Mouse (Mus musculus): ENCODE data around the gene Camk1g. TPM values are rescaled to one million over a fixed set of nuclear protein-coding genes. Genes with fewer than 3 reads are reported as not detected.

Gene Camk1g
- 1 to 10 TPM; 1.8 to 3.6 TPM for total RNA-seq (2021)
- long read RNA-seq, experiment 1 = 0 reads
- long read RNA-seq, experiment 2, partial matches to known transcripts = 0 of 2 reads
- long read RNA-seq, experiment 2, other reads (novel, unspliced or antisense) = 1 of 2 reads

DNA sequence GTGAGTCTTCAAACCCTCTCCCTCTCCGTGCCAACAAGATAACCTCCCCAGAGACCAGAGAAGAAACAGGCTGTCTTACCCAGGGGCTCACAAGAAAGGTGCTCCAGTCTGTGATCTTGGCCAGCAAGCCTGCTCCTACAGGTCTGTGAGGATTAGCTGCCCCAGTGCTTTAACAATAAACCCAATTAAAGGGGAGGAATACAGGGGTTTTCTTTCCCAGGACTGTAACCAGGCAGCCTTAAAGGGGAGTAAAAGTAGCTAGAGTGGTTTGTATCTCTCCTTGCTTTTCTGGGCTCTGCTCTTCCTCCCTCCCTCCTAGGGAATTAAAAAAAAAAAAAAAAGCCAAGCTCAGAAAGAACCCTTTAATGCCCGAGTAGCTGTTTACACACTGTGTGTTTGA lies at the start of gene Camk1g:
Gene Camk1g (minus strand): TSS at position 203 of the 400 bp plus-strand sequence.
- no peak for DNase-seq (ENCODE audit: low spot score in 2 of 2)

DNA sequence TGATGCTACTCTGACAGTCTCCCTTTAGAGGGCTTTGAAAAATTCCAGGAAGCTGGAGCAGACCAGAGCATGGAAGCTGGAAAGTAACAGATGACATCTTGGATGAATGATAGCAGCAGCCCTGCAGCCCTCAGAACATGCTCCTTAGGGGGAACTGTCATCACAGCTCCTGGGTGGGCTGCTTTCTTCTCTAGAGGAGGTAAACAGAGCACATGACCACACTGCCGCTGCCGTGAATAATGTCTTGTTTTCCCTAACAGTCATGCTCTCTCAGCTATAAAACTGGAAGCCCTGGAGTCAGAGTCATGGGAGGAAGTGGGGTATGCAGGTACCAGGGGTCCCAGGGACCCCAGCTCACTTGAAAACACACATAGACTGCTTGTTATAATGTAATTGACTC lies 49.1 kb upstream of the Camk1g start:
- no peak for DNase-seq (ENCODE audit: low spot score in 2 of 2)

DNA sequence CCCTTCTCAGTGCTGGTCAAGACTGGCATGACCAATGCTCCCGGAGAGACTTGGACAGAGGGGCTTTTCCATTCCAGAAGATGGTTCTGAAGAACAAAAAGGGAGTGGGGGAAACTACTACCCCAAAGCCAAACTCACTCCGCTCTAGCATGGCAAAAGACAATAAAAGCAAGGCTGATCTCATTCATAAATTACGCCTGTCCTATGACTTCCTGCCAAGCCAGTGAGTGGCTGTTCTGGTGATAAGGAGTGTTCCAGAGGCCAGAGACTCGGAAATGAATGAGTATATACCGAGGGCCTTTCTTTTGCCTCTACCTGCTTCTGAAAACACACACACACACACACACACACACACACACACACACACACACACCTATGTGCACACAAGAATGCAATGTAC lies 48.6 kb upstream of the Camk1g start:
- DNase-seq (ENCODE audit: low spot score in 2 of 2) = no peak

DNA sequence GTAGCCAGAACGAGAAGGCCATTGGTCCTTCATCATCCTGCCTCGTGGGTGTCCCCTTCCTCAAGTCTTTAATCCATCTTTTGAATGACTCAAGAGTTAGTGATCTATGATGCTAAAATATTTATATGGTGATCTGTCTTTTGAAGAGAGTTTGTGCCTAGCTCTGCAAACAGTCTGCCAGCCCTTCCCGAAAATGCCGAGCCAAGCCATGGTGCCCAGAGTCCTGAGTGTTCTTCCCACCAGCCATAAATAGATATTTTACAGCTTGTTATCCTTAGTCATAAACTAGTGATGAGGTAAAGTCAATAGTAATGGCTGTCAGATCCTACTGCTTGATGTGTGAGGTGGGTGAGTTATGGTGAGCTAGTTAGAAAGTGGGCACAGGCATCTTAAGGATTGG lies 44.0 kb upstream of the Camk1g start:
- no peak for DNase-seq (ENCODE audit: low spot score in 2 of 2)

DNA sequence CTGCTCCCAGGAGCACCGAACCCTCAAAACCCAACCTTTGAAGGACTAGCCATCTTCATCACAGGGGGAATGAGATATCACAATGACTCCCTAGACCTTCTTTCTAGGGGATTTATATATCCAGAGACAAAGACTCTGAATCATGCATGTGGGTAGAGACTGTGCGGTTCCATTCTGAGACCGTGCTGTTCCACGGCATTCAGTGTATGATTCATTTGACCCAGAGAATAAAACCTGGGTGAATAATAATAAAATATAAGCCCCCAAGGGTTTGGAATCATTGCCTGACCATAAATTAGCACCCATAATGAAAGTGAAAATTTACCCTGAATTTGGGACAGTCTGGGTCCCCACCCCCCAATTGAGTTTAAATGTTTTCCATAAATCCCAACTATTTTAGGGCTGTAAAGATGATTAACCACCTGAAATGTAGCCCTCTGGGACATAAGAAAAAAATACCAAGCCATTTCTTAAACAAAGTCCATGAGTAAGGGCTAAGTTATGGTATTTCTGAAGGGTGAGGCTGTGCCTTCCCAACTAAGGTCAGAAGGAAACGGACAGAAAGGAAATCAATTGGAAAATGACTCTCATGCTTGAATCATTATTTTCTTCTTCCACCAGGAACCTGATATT lies 43.4 kb upstream of the Camk1g start:
- no peak for DNase-seq (ENCODE audit: low spot score in 2 of 2)

DNA sequence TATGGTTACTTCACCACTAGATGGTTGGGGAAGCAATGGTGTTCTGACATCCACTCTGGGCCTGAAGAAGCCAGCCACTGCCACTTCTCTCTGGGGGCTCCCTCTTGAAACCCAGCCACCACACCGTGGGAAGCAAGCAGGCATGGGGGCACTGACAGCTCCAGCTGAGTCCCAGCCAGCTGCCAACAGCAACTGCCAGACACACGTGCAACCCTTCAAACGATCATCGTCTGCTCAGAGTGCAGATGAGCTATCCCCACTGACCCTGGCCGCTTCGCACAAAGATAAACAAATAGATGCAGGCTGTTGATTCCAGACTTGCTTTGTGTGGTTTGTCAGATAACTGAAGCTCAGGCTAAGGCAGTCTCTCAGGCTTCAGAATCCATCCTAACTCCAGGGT lies 37.4 kb upstream of the Camk1g start:
- DNase-seq (ENCODE audit: low spot score in 2 of 2) = no peak

DNA sequence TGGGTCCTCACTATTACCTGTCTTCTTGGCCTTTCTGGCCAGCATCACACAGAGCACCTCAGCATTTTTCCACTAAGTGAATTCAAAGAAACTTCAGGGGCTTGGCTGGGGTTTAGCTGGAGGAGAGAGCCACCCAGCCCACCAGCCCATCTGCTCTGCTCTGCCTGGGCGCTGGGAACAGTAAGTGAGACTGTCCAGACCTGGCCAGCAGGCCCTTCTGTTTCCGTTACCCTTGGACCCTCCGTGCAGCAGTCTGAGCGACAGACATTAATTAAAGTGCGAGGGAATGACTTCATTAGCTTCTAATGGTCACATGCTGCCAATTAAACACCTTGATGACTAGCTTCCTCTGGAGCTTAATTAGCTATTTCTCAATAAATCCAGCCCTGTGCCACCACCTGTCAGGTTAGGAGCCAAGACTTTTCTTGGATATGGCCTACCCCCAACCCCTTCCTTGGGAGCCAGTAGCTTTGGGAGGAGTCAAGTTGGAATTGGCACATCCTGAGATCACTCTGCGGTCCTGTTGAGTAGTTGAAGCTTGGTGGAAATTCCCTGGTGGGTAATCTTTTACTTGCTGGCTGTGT lies 36.1 kb upstream of the Camk1g start:
- DNase-seq (ENCODE audit: low spot score in 2 of 2) = no peak

DNA sequence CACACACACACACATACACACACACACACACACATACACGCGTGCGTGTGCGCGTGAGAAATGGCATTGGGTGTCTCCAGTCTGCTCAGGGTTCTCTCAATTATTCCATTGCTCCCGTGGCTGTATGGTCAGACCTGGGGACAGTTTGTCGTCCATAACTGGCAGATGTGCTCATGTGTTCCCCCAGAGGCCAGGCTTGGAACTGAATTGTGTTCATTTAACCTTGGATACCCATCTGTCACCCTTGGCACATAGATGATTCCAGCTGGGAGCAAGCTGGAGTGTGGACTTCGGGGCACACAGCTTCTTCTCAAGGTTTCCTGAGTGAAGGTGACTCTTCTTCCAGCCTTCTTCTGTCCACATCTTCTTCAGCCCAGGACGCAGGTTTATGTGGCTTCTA lies 31.6 kb upstream of the Camk1g start:
- DNase-seq (ENCODE audit: low spot score in 2 of 2) = no peak

DNA sequence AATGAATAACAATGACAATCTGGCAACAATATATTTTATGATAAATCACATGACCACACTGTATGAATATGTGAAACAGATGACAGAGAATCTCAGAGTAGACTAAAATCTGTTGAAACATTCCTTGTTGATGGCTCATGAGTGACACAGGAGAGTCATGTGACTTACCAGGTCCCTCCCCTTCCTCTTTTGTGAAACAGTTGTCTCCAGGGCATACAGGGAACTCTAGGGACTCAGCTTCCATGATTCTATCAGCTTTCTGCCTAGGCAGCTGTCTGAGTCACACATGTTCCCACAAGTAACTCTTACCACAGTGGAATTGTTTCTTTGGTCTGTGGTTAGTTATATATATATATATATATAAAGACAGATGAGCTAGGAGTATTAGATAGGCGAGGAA lies 30.2 kb upstream of the Camk1g start:
- no peak for DNase-seq (ENCODE audit: low spot score in 2 of 2)

DNA sequence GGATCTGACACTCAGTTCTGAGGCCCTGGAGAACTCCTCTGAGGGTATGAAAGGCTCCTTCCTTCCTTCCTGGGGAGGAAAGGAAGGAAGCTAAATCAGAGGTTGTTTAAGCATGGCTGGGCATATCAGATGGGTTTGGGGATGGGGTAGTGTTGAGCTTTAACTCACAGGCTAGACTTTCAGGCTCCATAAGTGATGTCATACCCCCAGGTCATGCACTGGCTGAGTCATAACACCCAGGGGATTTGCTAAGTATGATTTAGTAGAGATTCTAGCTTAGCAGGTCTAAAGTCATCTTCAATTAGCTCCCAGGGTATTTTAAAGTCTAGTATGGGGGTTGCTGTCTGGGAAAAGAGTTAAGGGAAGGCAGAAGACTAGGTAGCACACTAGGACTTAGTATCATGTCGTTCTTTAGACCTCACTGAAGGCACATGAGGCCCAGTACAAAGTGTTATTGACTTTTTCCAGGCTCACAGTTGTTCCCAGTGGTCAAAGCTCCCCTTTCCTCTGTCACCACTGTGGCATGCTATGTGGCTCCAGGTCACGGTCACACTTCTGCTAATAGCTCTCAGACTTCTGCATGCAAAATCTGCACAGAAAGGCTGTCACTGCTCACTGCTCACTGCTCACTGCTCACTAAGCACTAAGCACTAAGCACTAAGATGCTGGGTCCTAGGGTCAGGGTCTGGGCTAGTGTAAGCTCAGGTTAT lies 28.8 kb upstream of the Camk1g start:
- DNase-seq (ENCODE audit: low spot score in 2 of 2) = no peak

DNA sequence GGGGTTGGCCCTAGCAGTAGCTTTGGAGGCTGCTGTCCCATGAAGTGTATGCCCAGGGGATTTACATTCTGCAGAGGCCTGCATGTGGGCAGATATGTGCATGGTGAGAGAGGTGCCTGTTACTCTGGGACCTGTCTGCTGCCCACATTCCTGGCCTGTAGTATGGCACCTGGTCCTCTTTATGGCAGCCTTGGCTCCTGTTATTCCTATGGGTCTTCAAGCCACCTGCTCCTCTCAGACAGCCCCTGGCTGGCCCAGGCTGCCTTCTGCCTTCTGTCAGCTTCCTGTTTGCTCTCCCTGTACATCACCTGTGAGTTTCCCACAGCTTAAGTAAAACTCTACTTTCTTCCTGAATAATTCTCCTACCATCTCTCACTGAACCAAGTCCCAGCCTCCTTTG lies 27.0 kb upstream of the Camk1g start:
- DNase-seq (ENCODE audit: low spot score in 2 of 2) = no peak

DNA sequence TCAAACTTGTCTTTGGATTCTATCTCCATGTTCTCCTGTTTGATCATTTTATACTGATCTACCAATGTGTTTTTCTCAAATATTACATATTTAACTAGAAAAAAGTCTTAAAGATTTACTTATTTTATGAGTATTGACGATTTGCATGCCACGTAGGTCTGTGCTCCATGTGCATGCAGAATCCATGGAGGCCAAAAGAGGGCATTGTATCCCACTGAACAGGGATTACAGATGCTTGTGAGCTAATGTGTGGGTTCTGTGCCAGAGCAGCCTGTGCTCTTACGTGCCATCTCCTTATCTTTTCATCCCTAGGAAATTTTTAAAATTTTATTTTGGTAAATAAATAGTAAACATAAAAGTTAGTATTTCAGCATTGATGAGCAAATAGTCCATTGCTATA lies 22.2 kb upstream of the Camk1g start:
- no peak for DNase-seq (ENCODE audit: low spot score in 2 of 2)

DNA sequence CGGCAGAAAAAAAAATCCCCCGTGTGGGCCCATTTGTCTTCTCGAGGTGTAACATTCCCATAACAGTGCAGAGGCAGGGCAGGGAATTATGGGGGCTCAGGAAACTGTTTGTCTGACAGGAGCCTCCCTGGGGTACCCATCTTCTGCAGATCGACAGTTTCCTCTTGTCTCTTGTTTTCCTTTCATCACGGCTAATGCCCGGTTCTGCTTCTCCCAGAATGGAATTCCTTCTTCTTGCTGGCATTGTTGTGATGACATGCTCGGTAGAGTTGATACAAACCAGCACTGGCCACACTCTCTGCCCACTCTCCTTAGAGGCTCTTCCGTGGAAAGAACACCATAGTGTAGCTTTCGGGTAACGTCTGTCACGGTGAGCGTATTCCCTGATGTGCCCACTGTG lies 19.9 kb upstream of the Camk1g start:
- DNase-seq (ENCODE audit: low spot score in 2 of 2) = no peak

DNA sequence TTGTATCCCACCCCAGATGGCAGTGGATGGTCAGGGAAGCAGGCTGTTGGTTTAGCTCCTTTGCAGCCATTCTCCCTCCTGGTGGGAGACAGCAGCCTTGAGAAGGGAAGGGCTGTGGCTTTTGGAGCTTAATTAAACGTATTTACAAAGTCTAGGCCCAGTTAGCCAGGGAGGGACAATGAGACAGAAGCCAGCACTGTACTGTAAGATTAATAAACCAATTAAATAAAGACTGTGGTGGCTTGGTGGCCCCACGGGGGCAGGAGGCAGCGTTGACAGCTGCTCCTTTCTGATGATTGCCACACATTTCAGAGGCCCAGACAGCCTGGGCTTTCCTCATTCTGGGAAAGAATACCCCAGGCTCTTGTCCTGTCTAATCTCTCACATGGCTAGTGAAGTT lies 19.4 kb upstream of the Camk1g start:
- DNase-seq (ENCODE audit: low spot score in 2 of 2) = no peak

DNA sequence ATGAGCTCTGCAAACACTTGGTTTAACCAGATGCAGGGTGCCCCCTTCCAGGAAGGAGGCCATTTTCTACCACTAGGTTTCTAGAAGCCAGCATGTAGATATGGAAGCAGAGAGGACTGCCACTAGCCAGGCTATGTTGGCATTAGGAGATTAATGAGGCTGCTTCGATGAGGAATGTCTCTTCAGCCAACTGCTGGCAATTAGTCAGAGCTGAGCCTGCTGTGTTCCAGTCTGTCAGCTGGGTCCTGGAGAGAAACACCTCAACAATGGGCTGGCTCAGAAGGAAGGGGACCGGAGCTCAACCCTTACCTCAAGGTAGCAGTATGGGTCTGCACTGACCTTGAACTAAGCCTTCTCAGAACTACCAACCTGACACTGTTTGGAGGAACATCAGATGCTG lies 17.1 kb upstream of the Camk1g start:
- DNase-seq (ENCODE audit: low spot score in 2 of 2) = no peak

DNA sequence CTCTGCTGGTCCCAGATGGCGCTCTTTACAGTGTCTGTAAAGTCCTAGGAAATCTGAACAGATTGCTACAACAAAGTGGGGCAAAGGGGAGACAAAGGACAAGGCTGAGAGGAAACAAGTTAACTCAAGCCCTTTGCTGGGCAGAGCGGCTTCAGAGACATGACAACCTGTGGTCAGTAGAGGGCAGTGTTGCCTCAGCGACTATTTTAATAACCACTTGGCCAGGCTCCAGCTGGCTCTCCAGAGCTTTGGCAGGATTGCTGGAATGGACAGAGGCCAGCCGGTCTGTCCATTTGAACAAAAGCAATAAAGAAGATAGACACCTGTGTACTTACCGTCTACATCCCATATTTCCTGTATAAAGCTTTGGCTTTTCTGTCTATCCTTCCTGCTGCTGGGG lies 16.0 kb upstream of the Camk1g start:
- DNase-seq (ENCODE audit: low spot score in 2 of 2) = peak; percentile 57 to 74

DNA sequence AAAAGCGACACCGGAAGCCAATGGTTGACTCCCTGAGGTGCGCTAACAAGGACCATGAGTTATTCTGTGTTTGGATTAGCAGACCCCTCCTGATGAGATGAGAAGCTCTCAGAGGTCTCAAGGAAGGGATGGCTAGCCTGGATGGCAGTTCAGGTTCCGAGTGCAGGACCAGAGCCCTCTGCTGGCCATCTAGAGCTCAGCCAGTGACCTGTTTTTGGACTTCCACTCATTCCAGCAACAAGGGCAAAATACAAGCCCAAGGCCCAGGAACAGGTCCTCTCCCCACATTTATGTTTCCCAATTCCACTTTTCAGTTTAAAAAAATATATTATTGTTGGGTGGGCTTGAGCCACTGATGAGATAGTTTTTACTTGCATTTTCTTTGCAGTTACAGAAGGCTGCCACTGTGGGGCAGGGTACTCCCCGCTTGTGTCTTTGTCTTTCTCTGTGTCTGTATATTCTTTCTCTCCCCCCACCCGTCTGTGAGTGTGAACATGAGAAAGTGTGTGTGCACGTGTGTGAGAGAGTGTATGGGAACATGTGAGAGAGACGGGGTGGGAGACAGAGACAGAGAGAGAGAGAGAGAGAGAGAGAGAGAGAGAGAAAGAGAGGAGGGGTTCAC lies 12.9 kb upstream of the Camk1g start:
- DNase-seq (ENCODE audit: low spot score in 2 of 2) = no peak

DNA sequence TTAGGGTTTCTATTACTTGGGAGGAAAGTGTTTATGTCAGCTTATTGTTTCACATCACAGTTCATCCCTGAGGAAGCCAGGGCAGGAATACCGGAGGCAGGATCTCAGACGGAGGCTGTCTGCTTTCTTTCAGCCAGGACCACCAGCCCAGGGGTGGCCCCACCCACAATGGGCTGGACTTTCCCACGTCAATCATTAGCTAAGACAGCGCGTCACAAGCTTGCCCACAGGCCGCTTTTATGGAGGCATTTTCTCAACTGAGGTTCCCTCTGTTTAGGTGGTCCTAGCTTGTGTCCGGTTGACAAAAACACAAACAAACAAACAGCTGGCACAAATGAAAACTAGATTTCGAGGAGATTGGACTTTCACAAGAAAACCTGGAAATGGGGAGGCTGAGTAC lies 12.3 kb upstream of the Camk1g start:
- DNase-seq (ENCODE audit: low spot score in 2 of 2) = no peak

DNA sequence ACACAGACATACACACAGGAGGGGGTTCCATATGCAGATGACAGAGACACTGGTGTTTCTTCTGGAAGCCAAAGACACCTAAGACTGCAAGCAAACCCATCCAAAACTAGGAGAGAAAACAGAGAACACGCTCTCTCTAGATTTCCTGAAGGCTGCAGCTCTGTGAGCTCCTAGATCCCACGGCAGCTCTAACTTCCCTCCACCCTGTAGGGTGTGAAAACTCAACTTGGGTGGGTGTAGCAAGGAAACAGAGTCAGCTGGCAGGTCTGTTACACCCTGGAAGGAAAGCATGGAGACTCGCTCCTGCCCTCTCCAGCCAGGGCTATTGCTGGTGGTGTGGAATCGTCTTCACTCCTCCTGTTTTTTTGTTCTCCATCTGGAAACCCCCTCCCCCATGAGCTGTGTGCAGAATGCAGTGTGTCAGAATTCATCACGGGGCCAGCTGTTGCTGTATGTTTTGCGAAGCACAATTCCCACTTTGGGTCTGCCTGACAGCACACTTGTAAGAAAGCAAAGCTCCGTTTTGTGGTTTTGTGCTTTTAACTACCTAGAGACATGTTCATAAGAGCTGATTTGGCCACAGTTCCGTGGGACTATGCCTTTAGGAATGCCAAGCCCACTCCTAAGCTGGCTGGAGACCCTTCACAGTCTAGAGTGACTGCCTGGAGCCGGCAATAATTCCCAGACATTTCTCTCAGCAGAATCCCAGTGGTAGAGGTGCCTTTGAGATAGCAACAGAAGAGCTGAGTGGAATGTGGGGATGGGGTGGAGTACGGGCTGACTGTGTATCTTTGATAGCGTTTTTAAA lies 11.7 kb upstream of the Camk1g start:
- no peak for DNase-seq (ENCODE audit: low spot score in 2 of 2)

DNA sequence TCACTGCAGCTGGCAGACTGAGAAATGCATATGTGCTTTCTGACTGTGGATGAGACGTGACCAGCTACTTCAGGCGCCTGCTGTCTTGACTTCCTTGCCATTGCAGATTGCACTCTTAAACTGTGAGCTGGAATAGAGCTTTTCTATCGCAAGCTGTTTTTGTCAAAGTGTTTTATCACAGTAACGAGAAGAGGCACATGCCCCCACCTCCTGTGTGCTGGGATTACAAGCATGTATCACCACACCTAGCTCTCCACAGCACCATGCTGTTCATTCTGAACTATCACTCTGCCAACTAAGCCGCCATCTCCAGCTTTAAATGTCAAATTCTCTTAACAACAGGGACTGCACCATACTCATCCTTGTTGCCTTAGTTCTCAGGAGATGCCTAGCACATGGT lies 10.8 kb upstream of the Camk1g start:
- DNase-seq (ENCODE audit: low spot score in 2 of 2) = no peak

DNA sequence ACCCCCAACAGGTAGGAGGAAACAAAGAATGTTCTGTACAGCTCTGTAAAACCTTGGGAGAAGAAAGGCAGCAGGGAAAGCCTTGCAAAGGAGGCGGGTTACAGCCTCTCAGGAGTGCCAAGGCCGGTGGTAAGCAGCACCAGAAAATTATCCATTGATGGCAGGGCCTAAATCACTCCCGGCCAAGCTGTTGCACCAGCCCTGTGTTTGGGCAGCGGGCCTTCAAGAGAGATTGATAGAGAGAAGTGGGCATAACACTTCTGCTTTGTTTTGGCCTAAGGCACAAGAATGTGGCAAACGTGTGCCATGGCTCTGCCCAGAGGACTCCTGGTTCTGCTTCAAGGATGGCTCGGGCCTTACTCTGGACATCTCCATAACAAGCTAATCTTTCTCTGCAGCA lies 9.5 kb upstream of the Camk1g start:
- DNase-seq (ENCODE audit: low spot score in 2 of 2) = no peak

Data from adrenal gland, postnatal 4 days (tissue).